Mouse (Mus musculus) bone marrow, adult 2 months (tissue): Measurements from ENCODE around the gene Ddx28.

Experiments
- CTCF ChIP-seq: fragments of 200-500 bp; IDR thresholded peaks from 2 replicates; pipeline ENCODE4 v1.5.1; 2011; ENCODE audit warnings: low read length, control low read depth; ENCODE audit not compliant: control insufficient read depth, insufficient read depth
- POLR2A ChIP-seq: fragments of 200-500 bp; IDR thresholded peaks from 2 replicates; pipeline ENCODE4 v1.6.1; 2011; ENCODE audit warnings: low read depth, mild to moderate bottlenecking, control low read depth, low read length, borderline replicate concordance; ENCODE audit not compliant: control insufficient read depth

DNA sequence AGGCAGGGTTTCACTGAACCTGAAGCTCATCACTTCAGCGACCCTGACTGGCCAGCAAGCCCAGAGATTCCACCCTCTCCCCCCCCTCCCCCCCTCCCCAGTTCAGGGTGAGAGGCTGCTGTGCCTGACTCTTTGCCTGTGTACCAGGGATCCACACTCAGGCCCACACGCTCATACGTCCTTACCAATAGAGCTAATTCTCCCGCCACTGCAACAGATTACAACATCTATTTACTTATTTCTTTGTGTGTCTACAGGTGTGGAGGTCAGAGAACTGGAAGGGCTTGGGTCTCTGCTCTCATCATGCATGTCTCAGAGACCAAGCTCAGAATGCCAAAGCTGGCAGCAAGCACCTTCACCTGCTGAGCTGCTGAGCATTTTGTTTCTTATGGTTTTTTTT lies 18.5 kb downstream of the Ddx28 start:
- no peak for TF ChIP-seq CTCF
- TF ChIP-seq POLR2A: no peak
